17 mouse cellular contexts compared by ENCODE assay signal in genomic region chr16:30497307-30497706, GRCm38 (mm10). TPM values are rescaled to one million over a fixed set of nuclear protein-coding genes. Genes with fewer than 3 reads are reported as not detected.
"Had no signal": no experiment of that assay in that cellular context is flagged by ENCODE, and none has a peak within 500 bp of the region (broad histone marks: within the 10 kb centered on the region; RNA-seq: fewer than 3 reads in every experiment).

No protein-coding gene starts in this region.

- H3K27me3 ChIP-seq: neural tube, embryonic 13.5 days; neural tube, embryonic 15.5 days; stomach, embryonic 15.5 days had no signal

- DNase-seq: retina, postnatal 1 day; right cerebral cortex, adult 18-20 months; right cerebral cortex, postnatal 14 days; right cerebral cortex, postnatal 25 days; right cerebral cortex, postnatal 4 days; spleen, adult 18-20 months; thymus, adult 18-20 months; thymus, adult 2 months; thymus, postnatal 14 days; thymus, postnatal 25 days; thymus, postnatal 36 days; thymus, postnatal 4 days had no signal

- H3K4me2 ChIP-seq: neural tube, embryonic 13.5 days; neural tube, embryonic 15.5 days; stomach, embryonic 15.5 days had no signal

- H3K36me3 ChIP-seq: neural tube, embryonic 13.5 days; neural tube, embryonic 15.5 days; stomach, embryonic 15.5 days had no signal

- H3K27ac ChIP-seq: neural tube, embryonic 13.5 days; neural tube, embryonic 15.5 days; stomach, embryonic 15.5 days; stomach, postnatal 0 days had no signal

- H3K9ac ChIP-seq: neural tube, embryonic 13.5 days; neural tube, embryonic 15.5 days; stomach, embryonic 15.5 days had no signal

- H3K4me3 ChIP-seq: neural tube, embryonic 13.5 days; neural tube, embryonic 15.5 days; stomach, embryonic 15.5 days had no signal

- H3K9me3 ChIP-seq: neural tube, embryonic 13.5 days; neural tube, embryonic 15.5 days; stomach, embryonic 15.5 days had no signal

RNA-seq across cellular contexts. Expression of gene Tmem44, which starts 53.3 kb away (rescaled TPM):
- total RNA-seq: neutrophil, adult 5-6 weeks had no signal
